Mouse (Mus musculus) kidney, embryonic 14.5 days (tissue): Measurements from ENCODE around the gene Gtf2f1. TPM values are rescaled to one million over a fixed set of nuclear protein-coding genes. Genes with fewer than 3 reads are reported as not detected.

Source experiments
- ATAC-seq: fragments of 200-750 bp; cut with Nextera tagmentation; 2 replicates; pipeline ENCODE4 v1.8.0; 2017; ENCODE audit warnings: moderate number of reproducible peaks, mild to moderate bottlenecking, moderate TSS enrichment, moderate library complexity; ENCODE audit not compliant: low FRiP score, low TSS enrichment
- H3K27ac ChIP-seq: fragments of 300-500 bp; sonication (generic); 2 replicates; pipeline ENCODE4 v1.5.1; 2014; ENCODE audit warnings: low read depth, mild to moderate bottlenecking, low read length, moderate library complexity, mixed read lengths
- H3K27me3 ChIP-seq: fragments of 300-500 bp; sonication (generic); 2 replicates; pipeline ENCODE4 v1.6.1; 2014; ENCODE audit warnings: mild to moderate bottlenecking, low read length; ENCODE audit not compliant: control insufficient read depth, insufficient read depth
- H3K36me3 ChIP-seq: fragments of 300-500 bp; sonication (generic); 2 replicates; pipeline ENCODE4 v1.6.1; 2014; ENCODE audit warnings: low read length, mixed read lengths; ENCODE audit not compliant: control insufficient read depth, insufficient read depth
- H3K4me1 ChIP-seq: fragments of 300-500 bp; sonication (generic); 2 replicates; pipeline ENCODE4 v1.6.1; 2014; ENCODE audit warnings: low read length, mixed read lengths; ENCODE audit not compliant: control insufficient read depth, insufficient read depth
- H3K4me2 ChIP-seq: fragments of 300-500 bp; sonication (generic); replicated peaks from 2 replicates; pipeline ENCODE4 v1.6.1; 2014; ENCODE audit warnings: low read depth, mild to moderate bottlenecking, low read length
- H3K4me3 ChIP-seq: fragments of 300-500 bp; sonication (generic); 2 replicates; pipeline ENCODE4 v1.5.1; 2014; ENCODE audit warnings: mild to moderate bottlenecking, low read length
- H3K9ac ChIP-seq: fragments of 300-500 bp; sonication (generic); 2 replicates; pipeline ENCODE4 v1.6.1; 2014; ENCODE audit warnings: low read depth, mild to moderate bottlenecking, low read length, moderate library complexity
- H3K9me3 ChIP-seq: fragments of 300-500 bp; sonication (generic); 2 replicates; pipeline ENCODE4 v1.6.1; 2016; ENCODE audit warnings: low read length; ENCODE audit not compliant: control insufficient read depth
- WGBS: fragments of 180-500 bp; shearing (Covaris S2); extraction: QIAGEN DNeasy Blood & Tissue Kit; methylation state at CpG from one replicate; pipeline ENCODE4 v1.1.7; 2014; 5-methylcytosine and 5-hydroxymethylcytosine counted together
- polyA plus RNA-seq: library from polyadenylated mRNA; unstranded; fragments of >200 nt; fragmentation: Nextera tagmentation; extraction: Ambion mirVana; gene quantifications from 2 replicates; pipeline ENCODE4 v1.2.1, GENCODE M21; 2014

The Gtf2f1 gene
- polyA plus RNA-seq, 1 experiment from 2014 or later: 65.6 TPM

DNA sequence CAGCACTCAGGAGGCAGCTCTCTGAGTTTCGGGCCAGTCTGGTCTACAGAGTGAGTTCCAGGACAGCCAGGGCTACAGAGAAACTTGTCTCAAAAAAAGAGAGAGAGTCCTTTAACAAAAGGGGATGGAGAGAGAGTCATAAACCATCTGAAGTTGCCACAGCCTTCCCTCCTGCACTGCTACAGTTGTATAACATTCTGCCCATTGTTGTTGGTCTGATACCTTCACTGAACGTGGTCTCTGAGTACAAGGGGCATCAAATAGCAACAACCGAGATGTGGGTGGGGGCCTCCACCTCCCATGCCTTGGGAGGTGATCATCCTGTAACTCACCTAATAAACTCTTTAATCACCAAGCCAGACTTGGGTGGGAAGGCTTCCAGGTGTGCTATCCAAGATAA, 25.4 kb downstream of the Gtf2f1 start:
- WGBS: 69% methylated on average over 3 of the region's 3 CpGs
- Histone ChIP-seq H3K4me3 (no peak overlapping the region), H3K36me3 (no peaks in the 10 kb centered on the region), H3K9me3 (no peaks in the 10 kb centered on the region), H3K4me2 (no peak overlapping the region), H3K9ac (no peak overlapping the region), H3K27ac (no peak overlapping the region), H3K27me3 (no peaks in the 10 kb centered on the region), H3K4me1 (no peaks in the 10 kb centered on the region)
- no peak for ATAC-seq

DNA sequence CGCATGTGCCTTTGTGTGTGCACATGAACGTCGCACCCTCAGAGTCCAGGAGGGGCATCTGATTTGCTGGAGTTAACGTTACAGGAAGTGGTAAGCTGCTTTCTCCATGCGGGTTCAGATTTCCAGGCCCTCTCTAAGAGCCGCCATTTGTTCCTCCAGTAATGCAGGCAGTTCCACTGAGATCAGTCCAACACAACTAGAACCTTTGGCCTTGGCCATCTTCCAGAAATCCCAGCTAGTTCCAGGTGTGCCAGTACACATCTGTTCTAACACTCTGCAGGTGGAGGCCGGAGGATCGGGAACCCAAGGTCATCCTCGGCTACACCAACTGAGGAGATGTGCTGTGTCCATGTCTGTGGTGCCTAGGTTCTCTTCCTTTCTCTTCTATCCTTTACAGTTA, 26.2 kb downstream of the Gtf2f1 start:
- Histone ChIP-seq H3K4me3 (no peak overlapping the region), H3K27ac (no peak overlapping the region), H3K9ac (no peak overlapping the region), H3K36me3 (no peaks in the 10 kb centered on the region), H3K27me3 (no peaks in the 10 kb centered on the region), H3K4me2 (no peak overlapping the region), H3K9me3 (no peaks in the 10 kb centered on the region), H3K4me1 (no peaks in the 10 kb centered on the region)
- no peak for ATAC-seq
- WGBS: 76% methylated on average over 9 of the region's 9 CpGs

DNA sequence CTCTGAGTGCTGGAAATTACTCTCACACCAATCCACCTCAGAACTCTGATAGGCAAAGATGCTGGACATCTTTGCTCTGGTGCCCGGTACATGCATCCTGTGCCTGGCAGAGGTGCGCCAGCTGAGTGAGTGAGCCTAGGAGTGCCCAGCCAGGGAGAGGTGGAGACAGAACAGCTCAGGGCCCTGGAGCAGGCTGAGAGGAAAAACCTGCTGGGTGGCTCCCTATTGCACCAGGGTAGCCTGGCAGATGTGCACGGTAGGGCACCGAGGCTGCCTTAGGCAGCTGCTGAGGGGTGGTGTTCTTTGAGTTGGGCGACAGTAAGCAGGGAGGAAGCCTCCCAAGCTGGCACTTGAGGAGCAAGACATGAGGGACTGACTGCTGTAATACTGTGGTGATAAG, 29.1 kb downstream of the Gtf2f1 start, which contains the start of gene Acer1:
TSS of gene Acer1 (minus strand) at position 114 of the 400 bp plus-strand sequence.
- H3K4me3 ChIP-seq: no peak within 1 kb of the TSS
- no peaks in the 10 kb centered on the region for H3K9me3 ChIP-seq
- no peaks in the 10 kb centered on the region for H3K27me3 ChIP-seq
- H3K36me3 ChIP-seq: no peaks in the 10 kb centered on the region
- H3K4me2 ChIP-seq: no peak within 1 kb of the TSS
- H3K4me1 ChIP-seq: no peaks in the 10 kb centered on the region
- ATAC-seq: no peak
- no peak within 1 kb of the TSS for H3K27ac ChIP-seq
- WGBS: 92% methylated on average over 5 of the region's 5 CpGs
- no peak within 1 kb of the TSS for H3K9ac ChIP-seq

DNA sequence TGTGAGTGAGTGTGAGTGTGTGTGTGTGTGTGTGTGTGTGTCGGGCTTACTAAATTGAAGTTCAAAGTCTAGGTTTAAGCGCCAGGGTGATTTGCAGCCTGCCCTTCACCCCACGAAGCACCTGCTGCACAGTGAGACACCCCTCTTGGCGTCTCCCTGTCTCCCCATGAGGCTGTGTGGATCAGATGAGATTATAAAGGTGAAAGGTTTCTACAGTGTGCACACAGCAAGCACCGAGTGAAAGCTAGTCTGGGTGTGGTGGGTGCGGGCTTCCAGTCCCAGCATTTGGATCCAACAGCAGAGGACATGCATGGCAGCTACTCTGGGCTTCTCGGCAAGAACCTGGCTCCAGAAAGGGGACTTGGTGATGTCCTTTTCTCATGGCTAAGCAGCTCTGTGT, 30.0 kb downstream of the Gtf2f1 start:
- Histone ChIP-seq H3K9ac (no peak overlapping the region), H3K4me1 (no peaks in the 10 kb centered on the region), H3K4me3 (no peak overlapping the region), H3K36me3 (no peaks in the 10 kb centered on the region), H3K27me3 (no peaks in the 10 kb centered on the region), H3K9me3 (no peaks in the 10 kb centered on the region), H3K4me2 (no peak overlapping the region), H3K27ac (no peak overlapping the region)
- no peak for ATAC-seq
- WGBS: 69% methylated on average over 7 of the region's 7 CpGs

DNA sequence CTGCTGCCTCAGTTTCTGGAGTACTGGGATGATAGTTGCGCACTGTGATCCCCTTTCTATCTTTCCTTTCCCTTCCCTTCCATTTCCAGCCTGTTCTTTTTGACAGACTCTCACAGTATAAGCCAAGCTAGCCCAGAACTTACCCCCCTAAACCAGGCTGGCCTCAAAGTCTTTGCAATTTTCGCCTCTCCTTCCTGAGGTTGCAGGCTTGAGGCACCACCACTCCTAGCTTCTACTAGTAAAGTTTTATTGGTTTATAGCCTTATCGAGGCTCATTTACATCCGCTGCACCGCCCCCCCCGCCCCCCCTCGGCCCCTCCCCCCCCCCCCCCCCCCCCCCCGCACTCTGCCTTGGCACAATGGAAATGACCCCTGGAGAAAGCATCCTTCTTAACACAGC, 31.6 kb downstream of the Gtf2f1 start:
- H3K4me2 ChIP-seq: no peak overlapping the region
- no peaks in the 10 kb centered on the region for H3K27me3 ChIP-seq
- H3K9me3 ChIP-seq: no peaks in the 10 kb centered on the region
- no peak overlapping the region for H3K27ac ChIP-seq
- no peak overlapping the region for H3K9ac ChIP-seq
- no peak overlapping the region for H3K4me3 ChIP-seq
- ATAC-seq: no peak
- no peaks in the 10 kb centered on the region for H3K36me3 ChIP-seq
- no peaks in the 10 kb centered on the region for H3K4me1 ChIP-seq
- 15% methylated on average over 7 of the region's 8 CpGs for WGBS

DNA sequence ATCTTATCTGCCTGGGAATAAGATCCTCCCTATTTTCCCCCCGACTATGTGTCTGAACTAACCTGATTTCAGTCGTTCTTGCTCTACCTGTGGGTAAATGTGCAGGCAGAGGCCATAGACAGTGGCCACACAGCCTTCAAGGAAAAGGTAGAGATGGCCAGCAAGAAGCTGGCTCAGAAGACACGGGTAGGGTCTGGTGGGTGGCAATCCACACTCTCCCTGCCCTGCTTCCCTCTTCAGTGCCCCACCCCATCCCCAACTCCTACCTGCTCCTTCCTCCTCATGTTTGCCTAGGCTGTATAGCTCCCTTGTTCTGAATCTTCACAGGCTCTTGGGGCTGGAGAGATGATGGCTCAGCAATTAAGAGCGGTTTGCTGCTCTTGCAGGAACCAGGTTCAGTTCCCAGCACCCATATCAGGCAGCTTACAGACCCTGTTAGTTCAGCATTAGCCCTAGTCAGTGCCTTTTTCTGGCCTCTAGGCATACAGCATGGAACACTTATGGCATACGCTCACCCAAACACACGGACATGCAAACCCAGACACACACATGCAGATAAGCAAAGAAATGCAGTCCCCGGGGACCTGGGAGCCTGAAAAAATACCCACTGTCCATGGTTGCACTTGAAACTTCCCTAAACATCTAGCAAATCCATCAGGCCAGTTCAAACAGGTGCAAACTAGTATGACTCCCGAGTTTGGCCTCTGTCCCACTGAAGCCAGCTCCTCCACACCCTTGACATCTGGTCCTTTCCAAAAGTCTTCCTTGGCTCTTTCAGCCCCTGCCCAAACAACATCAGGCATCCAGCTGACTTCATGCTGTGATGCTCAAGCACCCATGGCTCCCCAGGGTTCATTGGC, 34.3 kb downstream of the Gtf2f1 start:
- ATAC-seq: no peak
- Histone ChIP-seq H3K27ac (no peak overlapping the region), H3K9ac (no peak overlapping the region), H3K36me3 (no peaks in the 10 kb centered on the region), H3K4me2 (no peak overlapping the region), H3K4me3 (no peak overlapping the region), H3K27me3 (no peaks in the 10 kb centered on the region), H3K4me1 (no peaks in the 10 kb centered on the region), H3K9me3 (no peaks in the 10 kb centered on the region)
- 78% methylated on average over 8 of the region's 8 CpGs for WGBS

DNA sequence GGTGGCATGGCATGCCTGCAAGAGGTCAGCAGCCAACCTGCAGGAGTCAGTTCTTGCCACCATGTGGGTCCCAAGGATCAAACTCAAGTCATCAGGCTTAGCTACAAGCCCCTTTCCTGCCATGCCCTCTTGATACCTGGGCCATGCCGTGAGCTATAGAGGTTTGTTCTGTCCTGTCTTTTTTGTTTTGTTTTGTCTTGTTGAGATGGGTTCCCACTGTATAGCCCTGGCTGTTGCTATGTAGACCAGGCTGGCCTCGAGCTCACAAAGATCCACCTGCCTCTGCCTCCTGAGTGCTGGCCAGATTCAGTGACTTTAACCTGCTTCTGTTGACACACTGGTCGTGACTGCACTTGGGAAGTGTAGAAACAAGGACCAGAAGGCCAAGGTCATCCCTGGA, 35.7 kb downstream of the Gtf2f1 start:
- no peak for ATAC-seq
- 75% methylated on average over 3 of the region's 3 CpGs for WGBS
- no peaks in the 10 kb centered on the region for H3K27me3 ChIP-seq
- H3K9me3 ChIP-seq: no peaks in the 10 kb centered on the region
- H3K36me3 ChIP-seq: no peaks in the 10 kb centered on the region
- H3K4me3 ChIP-seq: no peak overlapping the region
- no peak overlapping the region for H3K4me2 ChIP-seq
- H3K4me1 ChIP-seq: no peaks in the 10 kb centered on the region
- H3K9ac ChIP-seq: no peak overlapping the region
- H3K27ac ChIP-seq: no peak overlapping the region

DNA sequence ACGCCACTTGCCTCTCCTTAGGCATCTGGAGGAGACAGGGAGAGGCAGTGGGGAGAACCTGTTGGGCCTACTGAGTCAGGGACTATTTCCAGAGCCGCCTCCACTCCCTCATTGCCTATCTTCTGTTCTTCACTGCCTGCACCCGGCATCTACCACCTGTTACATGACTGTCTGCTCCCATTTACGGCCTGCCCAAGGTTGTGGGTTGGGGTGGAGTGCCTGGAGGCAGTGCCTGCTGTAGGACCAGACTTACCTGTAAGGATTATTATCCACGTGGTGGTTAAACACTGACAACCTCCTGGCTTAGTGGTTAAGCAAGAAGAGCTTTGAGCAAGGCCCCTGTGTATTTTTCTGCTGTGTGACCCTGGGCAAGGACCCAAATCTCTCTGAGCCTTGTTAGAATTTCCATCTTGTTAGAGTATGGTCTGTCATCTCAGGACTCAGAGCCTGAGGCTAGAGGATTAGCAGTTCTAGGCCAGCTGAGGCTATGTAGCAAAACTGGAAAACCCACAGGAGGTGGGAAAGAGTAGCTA, 36.3 kb downstream of the Gtf2f1 start:
- H3K27me3 ChIP-seq: no peaks in the 10 kb centered on the region
- H3K27ac ChIP-seq: no peak overlapping the region
- H3K36me3 ChIP-seq: no peaks in the 10 kb centered on the region
- no peak overlapping the region for H3K4me2 ChIP-seq
- no peak overlapping the region for H3K9ac ChIP-seq
- H3K4me3 ChIP-seq: no peak overlapping the region
- 75% methylated on average over 5 of the region's 5 CpGs for WGBS
- H3K4me1 ChIP-seq: no peaks in the 10 kb centered on the region
- H3K9me3 ChIP-seq: no peaks in the 10 kb centered on the region
- ATAC-seq: no peak

DNA sequence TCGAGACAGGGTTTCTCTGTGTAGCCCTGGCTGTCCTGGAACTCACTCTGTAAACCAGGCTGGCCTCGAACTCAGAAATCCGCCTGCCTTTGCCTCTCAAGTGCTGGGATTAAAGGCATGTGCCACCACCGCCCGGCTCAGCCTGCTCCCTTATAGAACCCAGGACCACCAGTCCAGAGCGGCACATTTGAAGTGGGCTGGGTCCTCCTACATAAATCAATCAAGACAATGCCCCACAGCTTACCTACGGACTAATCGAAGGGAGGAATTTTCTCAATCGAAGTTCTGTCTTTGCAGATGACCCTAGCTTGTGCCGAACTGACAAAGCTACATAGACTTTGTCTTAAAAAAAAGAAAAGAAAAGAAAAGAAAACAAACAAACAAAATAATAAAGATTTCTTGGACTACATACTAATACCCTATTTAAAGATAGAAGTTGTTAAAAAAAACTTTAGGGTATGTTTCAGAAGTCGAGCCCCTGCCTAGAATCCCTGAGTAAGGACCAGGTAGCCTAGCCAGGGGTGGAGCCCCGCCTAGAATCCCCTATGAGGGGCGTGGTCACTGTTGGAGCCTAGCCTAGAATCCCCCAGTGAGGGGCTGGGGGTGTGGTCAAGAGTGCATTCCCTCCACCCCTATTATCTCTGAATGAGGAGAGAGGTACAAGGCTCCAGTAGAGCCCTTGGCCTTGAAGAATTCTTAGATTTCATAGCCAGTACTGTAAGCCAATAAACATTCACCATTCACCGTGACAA, 37.0 kb downstream of the Gtf2f1 start:
- 62% methylated on average over 13 of the region's 14 CpGs for WGBS
- Histone ChIP-seq H3K4me3 (no peak overlapping the region), H3K9me3 (no peaks in the 10 kb centered on the region), H3K36me3 (no peaks in the 10 kb centered on the region), H3K4me2 (no peak overlapping the region), H3K9ac (no peak overlapping the region), H3K27me3 (no peaks in the 10 kb centered on the region), H3K27ac (no peak overlapping the region), H3K4me1 (no peaks in the 10 kb centered on the region)
- ATAC-seq: no peak
